Mouse (Mus musculus): Measurements from ENCODE around the gene Zfyve28. TPM values are rescaled to one million over a fixed set of nuclear protein-coding genes. Genes with fewer than 3 reads are reported as not detected.

Gene Zfyve28
- polyA plus RNA-seq, 1 experiment, result 4.5 TPM

DNA sequence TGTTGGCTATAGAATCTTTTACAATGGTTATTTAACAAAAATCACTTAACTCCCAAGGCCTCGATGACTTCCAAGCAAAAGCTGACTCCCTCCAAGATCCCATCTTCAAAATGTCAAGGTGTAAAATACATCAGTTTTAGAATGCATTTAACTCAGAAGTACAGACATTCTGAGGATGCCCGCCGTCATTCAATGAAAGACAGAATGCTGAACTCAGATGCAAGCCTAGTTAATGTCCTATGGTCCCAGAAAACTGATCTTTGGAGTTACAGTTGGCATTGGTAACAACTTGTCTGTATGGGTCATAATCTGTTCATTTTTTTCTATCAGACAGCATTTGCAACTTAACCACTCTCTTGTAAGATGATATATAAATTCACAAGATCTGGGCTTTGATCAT, 118.3 kb downstream of the Zfyve28 start:
- DNase-seq, result no peak
- TF ChIP-seq POLR2A (IDR thresholded peaks at IDR 0.05; ENCODE audit: borderline replicate concordance, extremely low read depth, low read depth, low read length) (no peak), CTCF (IDR thresholded peaks at IDR 0.05; ENCODE audit: insufficient read depth, low read length) (no peak)
- WGBS, result 76% methylated on average over 3 of the region's 3 CpGs
- H3K4me3 ChIP-seq (replicated peaks; ENCODE audit: extremely low read depth, low read depth, low read length), result no peak overlapping the region
- H3K4me1 ChIP-seq (ENCODE audit: control insufficient read depth, insufficient read depth, low read length), result no peaks in the 10 kb centered on the region

DNA sequence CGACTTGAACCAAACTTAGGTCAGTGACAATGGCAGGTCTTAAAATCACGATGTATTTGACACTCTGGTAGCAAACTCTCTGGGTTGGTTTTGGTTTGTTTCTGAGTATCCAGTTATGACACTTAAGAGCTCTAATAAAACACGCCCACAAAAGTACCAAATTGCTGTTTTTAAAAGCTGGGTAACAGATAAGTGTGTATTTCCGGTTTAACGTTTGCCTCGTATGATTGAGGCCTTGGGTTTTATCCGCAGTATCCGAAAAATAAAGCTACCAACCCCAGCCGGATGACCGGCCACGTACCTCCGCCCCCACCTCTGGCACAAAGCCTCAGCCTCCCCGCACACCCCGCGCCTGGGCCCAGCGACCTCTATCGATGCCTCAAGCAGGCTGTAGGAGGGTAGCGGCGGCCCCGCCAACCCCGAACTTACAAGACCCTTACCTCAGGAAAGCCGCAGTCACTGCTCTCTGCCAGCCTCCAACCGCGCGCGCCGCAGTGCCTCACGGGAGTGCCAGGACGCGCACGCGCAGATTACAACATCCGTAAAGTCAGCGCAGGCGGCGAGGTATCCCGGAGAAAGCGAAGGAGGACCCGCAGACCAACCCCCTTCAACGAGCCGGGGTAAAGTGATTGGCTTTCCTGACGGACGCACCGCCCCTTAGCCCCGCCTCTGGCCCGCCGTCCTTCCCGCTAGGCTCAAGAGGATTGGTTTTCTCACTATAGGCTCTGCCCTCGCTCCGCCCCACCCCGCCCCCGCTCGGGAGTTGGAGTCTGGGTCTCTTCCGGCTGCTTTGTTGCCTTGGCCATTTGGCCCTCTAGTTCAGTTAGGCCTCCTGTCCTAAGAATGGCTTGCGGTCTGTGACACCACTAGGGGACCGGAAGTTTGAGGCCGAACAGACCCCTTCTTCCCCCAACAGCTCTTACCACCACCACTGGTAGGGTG, 119.0 kb downstream of the Zfyve28 start, which contains the start of the genes Poln and Haus3:
TSS of gene Poln (minus strand) at position 499 of the 942 bp plus-strand sequence.
TSS of gene Haus3 (minus strand) at position 578 of the 942 bp plus-strand sequence.
- TF ChIP-seq POLR2A (IDR thresholded peaks at IDR 0.05; ENCODE audit: borderline replicate concordance, extremely low read depth, low read depth, low read length), result peak; percentile 85; the same call in 1 of the 2 replicates
- TF ChIP-seq CTCF (IDR thresholded peaks at IDR 0.05; ENCODE audit: insufficient read depth, low read length), result no peak
- peak; percentile 92 for DNase-seq
- Histone ChIP-seq H3K4me3 (replicated peaks; ENCODE audit: extremely low read depth, low read depth, low read length) (peak within 1 kb of the TSS; percentile 92), H3K4me1 (ENCODE audit: control insufficient read depth, insufficient read depth, low read length) (no peaks in the 10 kb centered on the region)
- under 1% methylated on average over 57 of the region's 57 CpGs for WGBS

DNA sequence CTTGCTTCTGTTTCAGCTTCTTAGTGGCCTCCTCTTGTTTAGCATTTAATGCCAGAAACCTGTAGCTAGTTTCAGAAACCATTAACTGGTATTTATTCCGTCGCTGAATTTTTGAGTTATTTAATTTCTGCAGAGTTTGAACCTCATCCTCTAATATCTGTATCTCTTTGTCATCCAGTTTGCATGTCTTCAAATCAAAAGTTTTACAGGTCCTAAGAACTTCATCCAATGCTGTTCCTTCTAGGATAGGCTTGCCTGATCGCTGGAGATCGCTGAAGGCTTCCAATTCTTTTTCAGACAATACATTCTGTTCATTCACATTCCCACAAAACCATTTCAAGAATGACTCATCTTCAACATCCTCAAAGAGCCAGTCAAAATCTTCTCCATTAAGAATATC, 120.4 kb downstream of the Zfyve28 start:
- no peak for DNase-seq
- TF ChIP-seq CTCF (IDR thresholded peaks at IDR 0.05; ENCODE audit: insufficient read depth, low read length), result no peak
- TF ChIP-seq POLR2A (IDR thresholded peaks at IDR 0.05; ENCODE audit: borderline replicate concordance, extremely low read depth, low read depth, low read length), result no peak
- 77% methylated on average over 4 of the region's 4 CpGs for WGBS
- Histone ChIP-seq H3K4me3 (replicated peaks; ENCODE audit: extremely low read depth, low read depth, low read length) (no peak overlapping the region), H3K4me1 (ENCODE audit: control insufficient read depth, insufficient read depth, low read length) (no peaks in the 10 kb centered on the region)

DNA sequence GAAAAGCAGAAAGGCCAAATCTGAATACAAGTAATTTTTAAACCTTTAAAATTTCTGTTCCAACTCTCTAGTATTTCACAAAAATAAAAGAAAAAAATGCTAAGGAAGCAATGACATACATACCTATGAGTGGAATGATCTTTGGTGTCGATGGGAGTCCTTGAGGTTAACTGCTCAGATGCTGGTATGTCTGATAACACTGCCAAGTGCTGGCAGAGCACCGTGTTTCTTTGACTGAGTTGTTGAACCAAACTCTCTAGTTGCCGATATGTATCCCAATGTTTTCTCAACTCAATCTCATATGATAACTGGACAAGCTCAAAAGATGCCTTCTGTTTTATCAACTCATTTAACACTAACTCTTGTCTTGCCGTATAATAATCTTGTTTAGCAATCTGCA, 122.5 kb downstream of the Zfyve28 start:
- no peak for DNase-seq
- no peak overlapping the region for H3K4me3 ChIP-seq (replicated peaks; ENCODE audit: extremely low read depth, low read depth, low read length)
- no peaks in the 10 kb centered on the region for H3K4me1 ChIP-seq (ENCODE audit: control insufficient read depth, insufficient read depth, low read length)
- TF ChIP-seq POLR2A (IDR thresholded peaks at IDR 0.05; ENCODE audit: borderline replicate concordance, extremely low read depth, low read depth, low read length) (no peak), CTCF (IDR thresholded peaks at IDR 0.05; ENCODE audit: insufficient read depth, low read length) (no peak)
- WGBS, result 51% methylated on average over 4 of the region's 4 CpGs

- H3K4me1 ChIP-seq (ENCODE audit: control insufficient read depth, insufficient read depth, low read length), result no peaks in the 10 kb centered on the region
- H3K4me3 ChIP-seq (replicated peaks; ENCODE audit: extremely low read depth, low read depth, low read length), result no peak overlapping the region
- no peak for TF ChIP-seq POLR2A (IDR thresholded peaks at IDR 0.05; ENCODE audit: borderline replicate concordance, extremely low read depth, low read depth, low read length)
- TF ChIP-seq CTCF (IDR thresholded peaks at IDR 0.05; ENCODE audit: insufficient read depth, low read length), result no peak
- DNase-seq, result no peak
Measured at GRCm38 (mm10) chr5:34148476-34148875, 139.8 kb downstream of the Zfyve28 start.

- no peak for DNase-seq
- H3K4me3 ChIP-seq (replicated peaks; ENCODE audit: extremely low read depth, low read depth, low read length), result no peak overlapping the region
- no peak for TF ChIP-seq CTCF (IDR thresholded peaks at IDR 0.05; ENCODE audit: insufficient read depth, low read length)
- no peak for TF ChIP-seq POLR2A (IDR thresholded peaks at IDR 0.05; ENCODE audit: borderline replicate concordance, extremely low read depth, low read depth, low read length)
- 95% methylated on average over 3 of the region's 3 CpGs for WGBS
- H3K4me1 ChIP-seq (ENCODE audit: control insufficient read depth, insufficient read depth, low read length), result no peaks in the 10 kb centered on the region
Measured at GRCm38 (mm10) chr5:34147554-34147953, 140.7 kb downstream of the Zfyve28 start.

Other genes starting within 250 kb of the Zfyve28 start
- 0.77 and 1.4 TPM in 2 replicates for gene Poln, start 119.0 kb downstream of the Zfyve28 start, polyA plus RNA-seq (2012; rRNA removed)
- gene Haus3, start 118.9 kb downstream of the Zfyve28 start, polyA plus RNA-seq (2012; rRNA removed), result 0.46 and 0.49 TPM in 2 replicates
- gene Mxd4, start 100.7 kb downstream of the Zfyve28 start, polyA plus RNA-seq (2012; rRNA removed), result 318 and 340 TPM in 2 replicates
- 1.3 and 1.8 TPM in 2 replicates for gene Cfap99, start 151 bp upstream of the Zfyve28 start, polyA plus RNA-seq (2012; rRNA removed)
- gene Rnf4, start 47.8 kb upstream of the Zfyve28 start, polyA plus RNA-seq (2012; rRNA removed), result 39.7 and 57.4 TPM in 2 replicates
- 38.6 and 45.8 TPM in 2 replicates for gene Fam193a, start 81.5 kb upstream of the Zfyve28 start, polyA plus RNA-seq (2012; rRNA removed)
- gene Tnip2, start 225.5 kb upstream of the Zfyve28 start, polyA plus RNA-seq (2012; rRNA removed), result 30.1 and 33.6 TPM in 2 replicates
- 14.1 and 17.3 TPM in 2 replicates for gene Sh3bp2, start 237.4 kb upstream of the Zfyve28 start, polyA plus RNA-seq (2012; rRNA removed)

Data from lung, adult 2 months (tissue).